Mouse (Mus musculus) bone marrow, adult 2 months (tissue): ENCODE data around the gene Ibsp. TPM values are rescaled to one million over a fixed set of nuclear protein-coding genes. Genes with fewer than 3 reads are reported as not detected.

Experiments used
- H3K27ac ChIP-seq: fragments of 200-500 bp; 2 replicates; pipeline ENCODE4 v1.5.1; 2012; ENCODE audit warnings: low read depth, mild to moderate bottlenecking, control low read depth, inconsistent platforms, low read length; ENCODE audit not compliant: control insufficient read depth, poor library complexity, insufficient read depth
- H3K4me1 ChIP-seq: fragments of 200-500 bp; 2 replicates; pipeline ENCODE4 v1.6.1; 2011; ENCODE audit warnings: low read length; ENCODE audit not compliant: control insufficient read depth, insufficient read depth
- H3K4me3 ChIP-seq: fragments of 200-500 bp; replicated peaks from 2 replicates; pipeline ENCODE3; 2011; ENCODE audit warnings: mild to moderate bottlenecking, low read depth, low read length, control low read depth; ENCODE audit not compliant: control insufficient read depth
- CTCF ChIP-seq: fragments of 200-500 bp; IDR thresholded peaks from 2 replicates; pipeline ENCODE4 v1.5.1; 2011; ENCODE audit warnings: low read length, control low read depth; ENCODE audit not compliant: control insufficient read depth, insufficient read depth
- POLR2A ChIP-seq: fragments of 200-500 bp; IDR thresholded peaks from 2 replicates; pipeline ENCODE4 v1.6.1; 2011; ENCODE audit warnings: low read depth, mild to moderate bottlenecking, control low read depth, low read length, borderline replicate concordance; ENCODE audit not compliant: control insufficient read depth
- WGBS: fragments of 180-500 bp; shearing (Covaris S2); methylation state at CpG from one replicate; pipeline ENCODE4 v1.1.7; 2018; 5-methylcytosine and 5-hydroxymethylcytosine counted together
- polyA plus RNA-seq: library from polyadenylated mRNA; stranded (reverse); fragments of >200 nt; gene quantifications from 2 replicates; pipeline ENCODE4 v1.2.4, GENCODE M21; 2011; ENCODE audit warnings: low replicate concordance; ENCODE audit not compliant: missing spikeins, insufficient read depth, insufficient read length

Ibsp gene
- polyA plus RNA-seq, 1 experiment, result 88.6 TPM

DNA sequence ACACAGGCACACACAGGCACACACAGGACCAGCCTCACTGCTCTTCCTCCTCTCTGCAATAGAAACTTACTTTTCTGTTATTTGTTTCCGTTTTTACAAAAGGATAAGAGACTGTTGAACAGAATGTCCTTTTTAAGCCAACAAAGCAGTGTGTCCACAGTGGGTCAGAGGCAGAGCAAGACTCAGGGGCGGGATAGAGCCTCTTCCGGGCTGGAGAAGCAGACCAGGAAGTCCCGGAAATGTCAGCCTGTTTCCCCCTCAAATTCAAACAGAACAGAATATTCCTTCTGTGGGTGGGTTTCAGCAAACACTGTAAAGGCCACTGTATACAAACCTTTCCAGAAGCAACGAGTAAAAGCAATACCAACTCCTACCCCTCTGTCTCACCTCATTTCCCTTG is 52.9 kb downstream of the Ibsp start:
- TF ChIP-seq POLR2A (no peak), CTCF (no peak)
- H3K4me1 ChIP-seq, result no peaks in the 10 kb centered on the region; the same call in 1 of the 2 replicates
- 3% methylated on average over 5 of the region's 5 CpGs for WGBS
- H3K27ac ChIP-seq, result no peak overlapping the region
- no peak overlapping the region for H3K4me3 ChIP-seq

DNA sequence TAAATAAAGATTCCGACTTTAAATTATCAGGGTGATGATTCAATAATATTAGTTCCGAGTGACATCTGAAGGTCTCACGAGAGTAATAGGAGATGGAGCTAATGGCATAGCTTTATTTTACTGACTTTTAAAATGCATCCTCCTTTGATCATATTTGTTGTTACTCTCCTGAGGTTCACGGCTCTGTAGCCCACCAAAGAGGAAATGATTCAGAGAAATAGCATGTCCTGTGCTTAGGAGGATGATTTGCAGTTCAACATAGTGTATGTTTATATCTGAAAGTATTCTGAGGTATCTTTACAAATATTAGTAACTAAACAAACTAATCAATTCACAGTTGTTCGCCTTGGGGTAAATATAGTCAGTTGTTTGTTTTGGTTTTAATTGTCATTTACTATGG is 58.6 kb downstream of the Ibsp start:
- H3K4me3 ChIP-seq, result no peak overlapping the region
- no peak for TF ChIP-seq POLR2A
- TF ChIP-seq CTCF, result no peak
- WGBS, result 55% methylated on average over 5 of the region's 5 CpGs
- no peaks in the 10 kb centered on the region; the same call in 1 of the 2 replicates for H3K4me1 ChIP-seq
- no peak overlapping the region for H3K27ac ChIP-seq

DNA sequence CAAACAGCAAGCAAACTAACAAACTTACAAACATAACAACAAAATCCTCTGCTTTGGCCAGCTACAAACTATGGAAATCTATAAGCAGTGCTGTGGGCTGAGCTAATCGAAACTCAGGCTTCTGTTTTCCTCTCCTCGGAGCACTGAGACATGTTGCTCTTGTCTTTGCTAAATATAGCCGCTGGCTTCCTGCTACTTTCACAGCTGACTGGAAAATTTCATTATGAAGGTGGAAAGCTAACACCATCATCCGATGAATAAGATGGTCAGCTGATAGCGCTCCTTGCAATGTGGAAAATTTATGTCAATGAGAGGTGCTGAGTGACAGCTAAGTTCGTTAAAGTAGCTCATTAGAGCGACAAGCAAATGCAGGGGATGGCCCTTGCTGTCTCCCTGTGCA is 59.6 kb downstream of the Ibsp start:
- Histone ChIP-seq H3K4me3 (no peak overlapping the region), H3K4me1 (no peaks in the 10 kb centered on the region; the same call in 1 of the 2 replicates), H3K27ac (no peak overlapping the region)
- 22% methylated on average over 7 of the region's 7 CpGs for WGBS
- TF ChIP-seq CTCF (no peak), POLR2A (no peak)

GRCm38 (mm10) chr5:104359257-104359656 is 60.3 kb downstream of the Ibsp start:
- H3K27ac ChIP-seq, result no peak overlapping the region
- WGBS, result 82% methylated on average over 6 of the region's 6 CpGs
- H3K4me1 ChIP-seq, result no peaks in the 10 kb centered on the region; the same call in 1 of the 2 replicates
- TF ChIP-seq POLR2A, result no peak
- no peak for TF ChIP-seq CTCF
- H3K4me3 ChIP-seq, result no peak overlapping the region

Other genes starting within 250 kb of the Ibsp start
- not detected in 2 replicates for gene Gm17660, start 221.6 kb upstream of the Ibsp start, polyA plus RNA-seq
- 3.8 and 4.8 TPM in 2 replicates for gene Sparcl1, start 185.4 kb upstream of the Ibsp start, polyA plus RNA-seq
- not detected in 2 replicates for gene Dspp, start 128.5 kb upstream of the Ibsp start, polyA plus RNA-seq
- gene Dmp1, start 96.6 kb upstream of the Ibsp start, polyA plus RNA-seq, result 1.3 TPM in 1 of 2 replicates, not detected in the other
- gene Mepe, start 26.2 kb downstream of the Ibsp start, polyA plus RNA-seq, result not detected in 2 replicates
- gene Spp1, start 135.9 kb downstream of the Ibsp start, polyA plus RNA-seq, result 43.4 and 344 TPM in 2 replicates
- 1.5 and 3.3 TPM in 2 replicates for gene Pkd2, start 160.3 kb downstream of the Ibsp start, polyA plus RNA-seq
- 3.3 and 7.6 TPM in 2 replicates for gene BC005561, start 209.2 kb downstream of the Ibsp start, polyA plus RNA-seq